Mouse (Mus musculus): ENCODE measurements around the gene Prss41. TPM values are rescaled to one million over a fixed set of nuclear protein-coding genes. Genes with fewer than 3 reads are reported as not detected.

Gene Prss41
- 1 to 10 TPM; 2.5 to 7.6 TPM for polyA plus RNA-seq (2017; shearing (Covaris generic))

DNA sequence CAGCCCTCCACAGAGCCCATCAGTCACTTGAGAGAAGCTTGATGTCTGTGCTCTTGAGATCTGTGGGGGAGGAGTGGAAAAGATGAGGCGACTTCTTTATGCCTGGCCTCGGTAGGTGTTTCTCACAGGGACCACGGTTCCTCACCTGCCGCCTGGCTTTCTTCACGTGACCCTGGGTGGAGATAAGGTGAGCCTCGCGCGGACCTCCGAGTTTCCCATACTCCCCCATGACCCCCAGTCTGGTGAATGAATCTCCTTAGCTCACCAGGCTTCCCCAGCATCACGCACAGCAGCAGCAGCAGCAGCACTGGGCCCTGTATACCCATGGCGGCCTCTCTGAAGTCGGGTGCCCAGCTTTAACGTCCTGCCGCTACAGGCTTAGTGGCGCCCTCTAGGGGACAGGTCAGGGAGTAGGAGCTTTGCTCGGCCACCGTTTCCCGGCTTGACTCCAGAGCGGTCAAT lies at the start of gene Prss41, which contains the start of gene Prss32:
Gene Prss41 (minus strand): TSS at position 361 of the 462 bp plus-strand sequence.
Gene Prss32 (plus strand): TSS at position 44 of the 462 bp plus-strand sequence.

DNA sequence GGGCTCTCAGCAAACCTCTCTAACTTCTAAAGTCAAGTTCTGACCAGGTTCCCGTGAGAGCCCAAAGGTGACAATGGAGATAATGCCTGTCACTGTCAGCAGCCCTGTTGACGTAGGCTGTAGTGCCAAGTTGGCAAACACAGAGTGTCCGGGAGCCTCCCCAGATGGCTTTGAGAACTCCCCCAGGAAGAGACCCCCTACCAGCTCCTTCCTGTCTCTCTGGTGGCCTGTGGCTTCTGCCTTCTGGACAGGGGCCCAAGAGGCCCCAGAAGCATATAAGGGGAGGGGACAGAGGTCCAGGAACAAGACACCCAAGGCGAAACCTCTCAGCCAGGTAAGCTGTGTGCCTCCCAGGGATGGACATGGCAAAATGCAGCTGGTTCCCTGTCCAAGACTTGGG lies 36.6 kb upstream of the Prss41 start, which contains the start of the genes Dcpp1 and Dcpp2:
Gene Dcpp1 (plus strand): TSS at position 301 of the 400 bp plus-strand sequence.
Gene Dcpp2 (plus strand): TSS at position 305 of the 400 bp plus-strand sequence.

DNA sequence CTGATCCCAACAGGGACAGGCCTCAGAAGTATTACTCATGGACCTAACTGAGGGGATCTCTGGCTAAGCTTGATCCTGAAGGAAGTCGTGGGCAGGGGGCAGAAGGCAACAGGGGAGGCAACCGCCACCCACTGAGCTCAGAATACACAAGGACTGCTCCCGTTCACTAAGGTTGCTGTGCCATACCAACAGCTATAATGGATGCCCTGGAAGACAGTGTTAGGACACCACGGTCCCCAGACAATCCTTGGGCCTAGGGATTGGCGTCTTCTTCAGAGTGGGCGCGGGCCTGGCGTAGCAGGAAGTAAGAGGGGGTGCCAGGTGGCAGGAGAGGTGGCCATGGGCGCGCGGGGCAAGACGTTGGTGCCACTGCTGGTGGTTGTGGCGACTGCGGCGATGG lies 23.8 kb upstream of the Prss41 start, which contains the start of gene Prss21:
Gene Prss21 (plus strand): TSS at position 301 of the 400 bp plus-strand sequence.

DNA sequence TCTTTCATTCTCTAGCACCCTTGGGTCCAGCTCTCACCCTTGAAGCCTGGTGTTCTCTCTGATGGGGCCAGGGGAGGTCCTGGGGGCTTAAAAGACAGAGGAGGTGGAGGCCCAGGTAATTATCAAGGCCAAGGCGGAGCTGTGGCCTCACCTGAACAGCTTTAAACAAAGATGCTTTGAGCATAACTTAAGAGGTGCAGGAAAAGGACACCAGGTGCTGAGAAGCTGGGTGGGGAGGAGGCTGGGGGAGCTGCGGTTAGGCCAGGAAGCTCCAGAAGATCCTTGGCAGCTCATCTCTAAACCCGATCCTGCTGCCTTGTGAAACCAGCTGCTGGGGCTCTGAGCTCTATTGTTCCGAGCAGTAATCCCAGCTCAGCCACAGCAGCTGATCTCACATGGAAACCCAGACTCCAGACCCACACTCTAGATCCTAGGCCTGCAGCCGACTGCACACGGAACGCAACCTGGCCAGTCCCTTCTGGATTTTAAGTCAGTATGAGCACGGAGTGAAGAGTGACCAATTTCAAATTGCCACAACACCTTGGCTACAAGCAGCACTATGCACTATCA lies 7.9 kb downstream of the Prss41 start, which contains the start of gene Prss33:
Gene Prss33 (minus strand): TSS at position 51 of the 570 bp plus-strand sequence.

DNA sequence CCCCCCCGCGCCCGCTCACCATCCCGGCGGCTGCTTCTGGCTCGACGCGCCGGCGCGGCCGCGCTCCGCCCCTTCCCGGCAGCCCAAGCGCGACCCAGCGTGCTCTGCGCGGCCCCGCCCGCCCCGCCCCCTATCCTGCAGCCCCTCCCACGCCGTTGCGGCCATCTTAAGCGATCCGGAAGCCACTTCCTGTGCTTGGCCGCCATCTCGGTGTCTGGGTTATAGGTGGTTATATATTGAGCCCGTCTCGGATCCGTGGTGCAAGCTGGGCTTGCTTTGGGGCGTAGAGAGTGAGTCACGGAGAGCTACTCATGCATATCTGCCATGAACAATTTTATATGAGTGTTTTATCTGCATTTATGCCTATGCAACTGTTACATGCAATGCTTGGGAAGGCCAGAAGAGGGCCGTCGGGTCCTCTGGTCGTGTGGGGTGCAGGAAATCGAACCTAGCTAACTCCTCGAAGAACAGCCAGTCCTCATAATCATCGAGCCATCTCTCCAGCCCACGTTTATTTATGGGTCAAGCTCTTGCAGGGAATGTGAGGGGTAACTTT lies 14.8 kb downstream of the Prss41 start, which contains the start of gene Elob:
Gene Elob (minus strand): TSS at position 73 of the 556 bp plus-strand sequence.

DNA sequence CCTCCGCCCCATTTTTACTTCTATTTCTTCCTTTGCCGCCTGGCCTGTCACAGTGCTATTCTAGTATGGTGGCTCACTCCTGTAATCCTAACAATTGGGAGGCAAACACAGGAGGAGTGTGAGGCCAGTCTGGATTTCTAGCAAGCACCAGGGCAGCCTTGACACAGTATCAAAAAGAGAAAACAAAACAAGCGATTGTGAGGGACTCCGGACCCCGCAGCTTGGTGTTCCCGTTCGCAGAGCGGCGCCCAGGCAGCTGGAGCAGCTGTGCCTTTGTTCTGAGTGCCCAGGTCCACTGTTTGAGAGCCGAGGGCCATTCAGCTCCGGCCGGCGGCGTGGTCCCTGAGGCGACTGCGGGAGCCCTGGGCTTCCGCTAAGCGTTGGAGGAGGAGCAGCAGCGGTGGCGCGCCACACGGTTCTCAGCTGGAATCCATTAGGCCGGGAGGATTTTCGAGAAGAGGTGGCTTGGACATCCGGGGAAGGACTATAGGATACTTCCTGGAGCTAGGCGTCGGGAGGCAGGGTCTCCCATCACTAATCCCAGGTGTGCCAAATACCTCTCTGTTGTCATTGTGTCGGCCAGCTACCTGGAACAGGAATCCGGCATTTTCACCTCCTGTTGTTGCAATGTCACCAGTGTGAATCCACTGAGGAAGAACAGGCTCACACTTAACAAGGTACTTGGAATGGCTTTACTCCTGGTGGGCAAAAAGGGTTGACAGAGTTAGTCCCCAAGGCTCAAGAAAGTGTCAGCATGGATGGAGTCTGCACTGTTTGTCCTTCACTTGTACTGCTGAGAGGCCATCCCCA lies 53.5 kb downstream of the Prss41 start, which contains the start of gene Srrm2:
Gene Srrm2 (plus strand): TSS at position 264 of the 810 bp plus-strand sequence.

Other genes with a start within 250 kb of the Prss41 start
- under 1 TPM; 0.31 to 0.48 TPM for gene Zfp13, start 244.7 kb downstream of the Prss41 start, polyA plus RNA-seq (2017; shearing (Covaris generic))
- gene Zscan10, start 243.3 kb downstream of the Prss41 start, polyA plus RNA-seq (2017; shearing (Covaris generic)), result 1 to 10 TPM; 1.2 to 2.2 TPM
- gene Mmp25, start 198.9 kb downstream of the Prss41 start, polyA plus RNA-seq (2017; shearing (Covaris generic)), result 1 to 10 TPM; 1.1 to 1.9 TPM
- 1 to 10 TPM in 1 of 2 experiments, under 1 TPM in 1; 0.75 to 1.2 TPM for gene Bicdl2, start 183.7 kb downstream of the Prss41 start, polyA plus RNA-seq (2017; shearing (Covaris generic))
- gene Hcfc1r1, start 170.6 kb downstream of the Prss41 start, polyA plus RNA-seq (2017; shearing (Covaris generic)), result 10 to 100 TPM; 52.2 to 57.4 TPM
- 10 to 100 TPM; 18.6 to 37.6 TPM for gene Thoc6, start 170.3 kb downstream of the Prss41 start, polyA plus RNA-seq (2017; shearing (Covaris generic))
- gene Tnfrsf12a, start 166.7 kb downstream of the Prss41 start, polyA plus RNA-seq (2017; shearing (Covaris generic)), result 10 to 100 TPM in 1 of 2 experiments, 1 to 10 TPM in 1; 7.3 to 15.8 TPM
- under 1 TPM in 1 of 2 experiments, not detected in 1; 0.39 TPM for gene Cldn6, start 164.9 kb downstream of the Prss41 start, polyA plus RNA-seq (2017; shearing (Covaris generic))
- gene Cldn9, start 160.1 kb downstream of the Prss41 start, polyA plus RNA-seq (2017; shearing (Covaris generic)), result under 1 TPM in 1 of 2 experiments, not detected in 1; 0.71 TPM
- gene 1520401A03Rik, start 121.4 kb downstream of the Prss41 start, polyA plus RNA-seq (2017; shearing (Covaris generic)), result 1 to 10 TPM in 1 of 2 experiments, under 1 TPM in 1; 0.49 to 1.3 TPM
- 10 to 100 TPM; 45.8 to 70.2 TPM for gene Pkmyt1, start 117.8 kb downstream of the Prss41 start, polyA plus RNA-seq (2017; shearing (Covaris generic))
- gene Paqr4, start 103.3 kb downstream of the Prss41 start, polyA plus RNA-seq (2017; shearing (Covaris generic)), result 1 to 10 TPM; 6.7 to 8.1 TPM
- gene Kremen2, start 98.3 kb downstream of the Prss41 start, polyA plus RNA-seq (2017; shearing (Covaris generic)), result 1 to 10 TPM; 4.9 to 7.1 TPM
- gene Flywch1, start 72.6 kb downstream of the Prss41 start, polyA plus RNA-seq (2017; shearing (Covaris generic)), result 10 to 100 TPM; 38.5 to 40.7 TPM
- 1 to 10 TPM; 6.7 to 8.0 TPM for gene Flywch2, start 58.1 kb downstream of the Prss41 start, polyA plus RNA-seq (2017; shearing (Covaris generic))
- 100 to 1,000 TPM; 854 to 986 TPM for gene Srrm2, start 53.6 kb downstream of the Prss41 start, polyA plus RNA-seq (2017; shearing (Covaris generic))
- 100 to 1,000 TPM; 516 to 639 TPM for gene Elob, start 15.0 kb downstream of the Prss41 start, polyA plus RNA-seq (2017; shearing (Covaris generic))
- gene Prss33, start 8.1 kb downstream of the Prss41 start, polyA plus RNA-seq (2017; shearing (Covaris generic)), result 1 to 10 TPM in 1 of 2 experiments, not detected in 1; 3.1 TPM
- gene Prss32, start 317 bp downstream of the Prss41 start, polyA plus RNA-seq (2017; shearing (Covaris generic)), result under 1 TPM in 1 of 2 experiments, not detected in 1; 0.73 TPM
- gene Prss21, start 23.9 kb upstream of the Prss41 start, polyA plus RNA-seq (2017; shearing (Covaris generic)), result not detected
- gene Dcpp1, start 36.7 kb upstream of the Prss41 start, polyA plus RNA-seq (2017; shearing (Covaris generic)), result 10 to 100 TPM in 1 of 2 experiments, not detected in 1; 22.4 TPM
- gene Dcpp2, start 36.7 kb upstream of the Prss41 start, polyA plus RNA-seq (2017; shearing (Covaris generic)), result under 1 TPM in 1 of 2 experiments, not detected in 1; 0.84 TPM
- gene Dcpp3, start 73.3 kb upstream of the Prss41 start, polyA plus RNA-seq (2017; shearing (Covaris generic)), result 1 to 10 TPM in 1 of 2 experiments, under 1 TPM in 1; 0.43 to 5.0 TPM
- not detected for gene Sbp, start 97.5 kb upstream of the Prss41 start, polyA plus RNA-seq (2017; shearing (Covaris generic))
- not detected for gene Sbpl, start 111.1 kb upstream of the Prss41 start, polyA plus RNA-seq (2017; shearing (Covaris generic))
- 1 to 10 TPM in 1 of 2 experiments, not detected in 1; 1.2 TPM for gene Prss30, start 136.4 kb upstream of the Prss41 start, polyA plus RNA-seq (2017; shearing (Covaris generic))
- not detected for gene Prss22, start 153.9 kb upstream of the Prss41 start, polyA plus RNA-seq (2017; shearing (Covaris generic))
- gene Prss27, start 194.0 kb upstream of the Prss41 start, polyA plus RNA-seq (2017; shearing (Covaris generic)), result 1 to 10 TPM in 1 of 2 experiments, under 1 TPM in 1; 0.58 to 2.5 TPM
- 10 to 100 TPM; 22.2 to 27.8 TPM for gene Kctd5, start 229.3 kb upstream of the Prss41 start, polyA plus RNA-seq (2017; shearing (Covaris generic))